Mouse (Mus musculus) lung, adult 2 months (tissue): Measurements from ENCODE around the gene Rnd1. TPM values are rescaled to one million over a fixed set of nuclear protein-coding genes. Genes with fewer than 3 reads are reported as not detected.

Experiments
- DNase-seq: peaks from one replicate; pipeline ENCODE4 v3.0.0; 2022
- H3K4me1 ChIP-seq: fragments of 200-500 bp; 2 replicates; pipeline ENCODE4 v1.6.1; 2011; ENCODE audit warnings: low read length; ENCODE audit not compliant: control insufficient read depth, insufficient read depth
- H3K4me3 ChIP-seq: fragments of 200-500 bp; replicated peaks from 2 replicates; pipeline ENCODE3; 2011; ENCODE audit warnings: low read depth, mild to moderate bottlenecking, control low read depth, low read length; ENCODE audit errors: extremely low read depth
- CTCF ChIP-seq: fragments of 200-500 bp; IDR thresholded peaks from 2 replicates; pipeline ENCODE4 v1.5.1; 2011; ENCODE audit warnings: mild to moderate bottlenecking, low read length, control low read depth; ENCODE audit not compliant: insufficient read depth
- POLR2A ChIP-seq: fragments of 200-500 bp; IDR thresholded peaks from 2 replicates; pipeline ENCODE4 v1.6.1; 2011; ENCODE audit warnings: low read depth, mild to moderate bottlenecking, control low read depth, low read length, borderline replicate concordance; ENCODE audit errors: extremely low read depth
- WGBS: fragments of 180-500 bp; shearing (Covaris S2); methylation state at CpG from one replicate; pipeline ENCODE4 v1.1.7; 2018; 5-methylcytosine and 5-hydroxymethylcytosine counted together
- polyA plus RNA-seq: library from polyadenylated mRNA; depleted of rRNA; stranded (reverse); fragments of >200 nt; gene quantifications from 2 replicates; pipeline ENCODE4 v1.2.3, GENCODE M21; 2012

Gene Rnd1
- polyA plus RNA-seq, 1 experiment, result 23.6 TPM

DNA sequence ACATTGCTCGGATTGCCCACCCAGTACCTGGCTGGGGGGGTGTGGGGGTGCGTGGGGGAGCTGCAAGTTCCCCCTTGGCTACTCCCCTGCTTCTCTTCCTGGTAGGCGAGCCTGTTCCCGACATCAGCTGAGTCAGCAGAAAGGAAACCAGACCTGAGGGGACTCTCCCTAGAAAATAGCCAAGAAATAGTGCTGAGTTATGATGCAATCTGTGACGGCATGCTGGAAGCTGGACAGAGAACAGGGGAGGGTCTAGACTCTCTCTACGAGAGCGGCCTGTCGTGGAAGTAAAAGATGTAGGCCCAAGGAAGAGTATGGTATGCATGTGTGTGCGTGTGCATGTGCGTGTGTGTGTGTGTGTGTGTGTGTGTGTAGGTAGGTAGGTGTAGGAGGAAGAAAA is 5.9 kb upstream of the Rnd1 start:
- TF ChIP-seq POLR2A, result no peak
- DNase-seq, result no peak
- Histone ChIP-seq H3K4me1 (no peaks in the 10 kb centered on the region), H3K4me3 (no peak overlapping the region)
- 54% methylated on average over 10 of the region's 10 CpGs for WGBS

DNA sequence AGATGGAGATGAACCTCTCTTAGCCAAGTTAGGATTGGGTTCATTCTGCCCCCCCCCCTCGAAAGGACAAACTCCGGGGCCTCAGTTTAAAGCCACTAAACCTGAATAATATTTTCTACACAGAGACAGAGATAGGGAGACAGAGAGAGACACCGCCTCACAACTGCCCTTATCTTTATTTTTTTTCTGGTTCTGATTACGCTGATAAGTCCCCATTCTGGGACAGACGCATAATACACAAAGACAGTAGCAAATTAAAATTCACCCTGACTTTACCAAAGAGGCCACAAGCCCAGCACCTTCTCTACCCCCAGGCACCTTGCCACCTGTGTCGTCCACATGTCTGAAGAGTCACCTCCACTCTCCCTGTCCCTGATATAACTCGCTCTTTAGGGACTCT is 4.4 kb upstream of the Rnd1 start:
- DNase-seq, result no peak
- 76% methylated on average over 7 of the region's 7 CpGs for WGBS
- Histone ChIP-seq H3K4me3 (no peak overlapping the region), H3K4me1 (no peaks in the 10 kb centered on the region)
- TF ChIP-seq POLR2A, result no peak
- no peak for TF ChIP-seq CTCF

DNA sequence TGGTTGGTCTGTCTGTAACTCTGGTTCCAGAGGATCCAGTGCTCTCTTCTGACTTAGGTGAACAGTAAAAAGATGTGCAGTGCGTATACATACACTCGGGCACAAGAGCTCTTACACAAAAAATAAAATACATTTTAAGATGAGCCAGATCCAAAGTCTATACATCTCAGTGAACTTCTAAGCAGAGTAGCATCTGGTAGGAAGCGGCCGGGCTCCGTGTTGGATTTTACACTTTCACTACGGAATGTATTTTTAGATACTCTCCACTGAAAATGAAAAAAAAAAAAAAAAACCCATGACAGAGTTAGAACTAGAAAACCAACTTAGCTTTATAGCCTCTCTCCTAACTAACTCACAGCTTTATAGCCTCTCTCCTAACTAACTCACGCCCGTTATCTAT is 3.4 kb upstream of the Rnd1 start:
- WGBS, result 79% methylated on average over 8 of the region's 8 CpGs
- TF ChIP-seq CTCF, result no peak
- TF ChIP-seq POLR2A, result no peak
- DNase-seq, result no peak
- Histone ChIP-seq H3K4me1 (no peaks in the 10 kb centered on the region), H3K4me3 (no peak overlapping the region)

DNA sequence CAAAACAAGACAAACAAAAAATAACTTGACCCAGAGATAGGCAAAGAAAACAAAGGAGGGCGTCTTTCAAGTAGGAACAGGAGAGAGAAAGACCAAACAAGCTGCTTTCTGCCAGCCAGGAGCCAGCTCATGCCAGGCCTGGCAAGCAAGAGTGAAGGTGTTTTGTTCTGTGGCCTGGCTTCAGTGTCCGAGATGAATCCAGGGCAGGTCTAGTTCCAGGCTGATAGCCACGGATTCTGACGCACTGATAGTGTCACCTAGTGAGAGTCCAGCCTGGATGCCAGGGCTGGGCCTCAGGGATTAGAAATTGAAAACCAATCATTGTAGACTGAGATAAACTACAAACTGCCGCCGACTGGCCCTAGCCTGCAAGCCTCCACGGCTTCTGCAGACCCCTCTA is 716 bp upstream of the Rnd1 start:
- Histone ChIP-seq H3K4me3 (no peak overlapping the region), H3K4me1 (no peaks in the 10 kb centered on the region)
- 68% methylated on average over 7 of the region's 7 CpGs for WGBS
- TF ChIP-seq POLR2A, result no peak
- no peak for TF ChIP-seq CTCF
- no peak for DNase-seq

DNA sequence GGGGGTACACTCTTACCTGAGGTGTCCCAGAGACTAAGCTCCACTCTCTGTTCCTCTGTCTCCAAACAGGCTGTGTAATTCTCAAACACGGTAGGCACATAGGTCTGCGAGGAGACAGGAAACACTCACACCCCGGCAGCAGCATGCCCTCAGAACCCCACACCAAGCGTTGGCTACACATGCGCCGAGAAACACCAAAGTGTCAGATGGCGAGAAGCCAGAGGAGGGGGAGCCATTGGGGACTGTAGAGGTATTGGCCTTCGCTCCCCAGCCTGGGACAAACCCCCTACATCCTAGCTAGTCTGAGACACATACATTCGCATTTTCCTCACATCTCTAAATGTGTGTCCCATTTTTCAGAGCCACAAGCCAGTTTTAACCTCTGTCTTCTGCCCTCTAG is 790 bp downstream of the Rnd1 start:
- DNase-seq, result peak; percentile 23

DNA sequence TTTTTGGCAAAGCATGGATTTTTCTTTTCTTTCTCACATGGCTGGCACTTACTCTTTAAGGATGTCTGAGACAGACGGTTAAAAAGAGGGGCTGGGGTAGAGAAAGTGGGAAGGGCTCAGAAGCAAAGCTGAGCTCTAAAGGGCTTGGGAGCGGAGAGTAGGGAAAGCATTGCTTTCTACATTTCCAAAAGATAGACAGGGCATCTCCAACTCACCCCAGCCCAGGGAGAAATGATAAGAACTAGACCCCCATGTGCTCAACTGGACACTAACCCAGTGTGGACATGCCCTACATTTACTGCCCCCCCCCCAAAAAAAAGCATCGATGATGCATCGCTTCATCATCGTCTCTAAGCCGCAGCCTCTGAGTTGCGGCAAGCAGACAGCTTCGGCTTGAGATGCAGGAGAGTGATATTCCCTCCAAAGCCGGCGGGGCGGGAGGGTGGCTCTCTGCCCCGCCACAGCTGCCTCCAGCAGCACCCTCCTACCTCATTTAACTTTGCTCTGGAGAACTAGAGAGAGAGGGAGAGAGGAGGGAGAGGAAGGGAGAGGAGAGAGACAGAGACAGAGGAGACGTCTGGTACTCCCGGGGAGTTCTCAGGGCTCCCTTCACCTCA is 1.5 kb downstream of the Rnd1 start:
- DNase-seq, result no peak
- Histone ChIP-seq H3K4me3 (no peak overlapping the region), H3K4me1 (no peaks in the 10 kb centered on the region)
- WGBS, result 13% methylated on average over 14 of the region's 14 CpGs
- TF ChIP-seq POLR2A (no peak), CTCF (no peak)

More for the DNA sequence above, 790 bp downstream of the Rnd1 start:
- H3K4me1 ChIP-seq, result no peaks in the 10 kb centered on the region
- TF ChIP-seq CTCF (no peak), POLR2A (no peak)
- 3% methylated on average over 9 of the region's 9 CpGs for WGBS
- H3K4me3 ChIP-seq, result no peak overlapping the region

DNA sequence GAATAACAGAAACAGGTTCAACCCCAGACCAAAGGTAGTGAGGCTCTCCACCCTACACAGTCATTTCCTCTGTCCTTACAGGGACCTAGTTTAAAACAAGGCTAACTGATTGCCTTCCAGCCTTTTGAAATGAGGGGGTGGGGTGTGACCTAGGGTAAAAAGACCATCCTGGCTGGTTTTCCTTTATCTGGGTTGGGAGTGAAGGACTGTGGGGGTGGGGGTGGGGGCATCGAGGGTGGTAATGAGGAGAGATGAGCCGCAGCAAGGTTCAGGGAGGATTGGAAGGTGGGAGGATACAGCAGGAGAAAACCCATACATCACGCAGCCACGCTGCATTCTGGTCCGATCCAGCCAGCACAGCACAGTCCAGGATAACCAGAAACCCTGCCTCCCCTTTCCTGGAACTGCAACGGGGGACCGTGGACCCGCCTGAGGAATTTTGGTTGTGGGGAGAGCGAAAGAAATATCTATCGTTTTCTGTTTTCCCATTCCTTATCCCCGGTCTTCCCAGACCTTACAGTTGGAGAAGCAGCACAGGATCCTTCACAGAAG is 2.2 kb downstream of the Rnd1 start:
- DNase-seq, result no peak
- no peaks in the 10 kb centered on the region for H3K4me1 ChIP-seq
- TF ChIP-seq POLR2A (no peak), CTCF (no peak)
- 32% methylated on average over 11 of the region's 11 CpGs for WGBS
- no peak overlapping the region for H3K4me3 ChIP-seq

DNA sequence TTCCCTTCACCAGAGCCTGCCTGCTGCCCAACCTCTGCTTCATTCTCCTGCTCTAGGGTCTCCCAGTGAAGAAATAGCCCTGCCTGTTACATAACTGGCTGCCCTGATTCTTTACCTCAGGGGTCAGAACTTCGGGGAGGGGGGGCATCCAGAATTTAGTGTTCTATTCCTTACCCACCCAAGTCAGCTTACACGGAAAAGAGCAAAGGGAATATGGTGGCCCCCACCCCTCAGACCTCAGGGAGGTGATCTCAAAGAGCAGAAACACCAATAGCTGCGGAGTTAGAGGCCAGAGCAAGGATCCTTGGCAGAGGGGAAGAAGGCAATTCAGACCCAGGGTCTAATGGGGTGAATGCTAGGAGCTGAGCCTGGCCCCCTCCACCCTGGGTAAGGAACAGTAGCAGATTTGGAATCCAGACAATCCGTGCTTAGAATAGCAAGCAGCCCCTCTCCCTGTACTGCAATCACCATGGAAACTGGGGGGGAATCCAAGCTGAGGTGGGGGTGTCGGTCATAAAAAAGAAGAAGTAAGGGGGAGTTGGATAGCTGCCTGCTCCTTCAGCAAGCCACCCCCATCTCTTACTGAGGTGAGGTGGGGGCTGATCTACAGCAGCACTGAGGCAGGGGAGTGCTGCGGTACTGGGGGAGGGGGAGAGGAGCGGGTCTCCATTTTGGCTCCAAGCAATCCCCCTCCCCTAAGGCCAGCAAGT is 2.8 kb downstream of the Rnd1 start:
- WGBS, result 46% methylated on average over 7 of the region's 7 CpGs
- TF ChIP-seq POLR2A (no peak), CTCF (no peak)

DNA sequence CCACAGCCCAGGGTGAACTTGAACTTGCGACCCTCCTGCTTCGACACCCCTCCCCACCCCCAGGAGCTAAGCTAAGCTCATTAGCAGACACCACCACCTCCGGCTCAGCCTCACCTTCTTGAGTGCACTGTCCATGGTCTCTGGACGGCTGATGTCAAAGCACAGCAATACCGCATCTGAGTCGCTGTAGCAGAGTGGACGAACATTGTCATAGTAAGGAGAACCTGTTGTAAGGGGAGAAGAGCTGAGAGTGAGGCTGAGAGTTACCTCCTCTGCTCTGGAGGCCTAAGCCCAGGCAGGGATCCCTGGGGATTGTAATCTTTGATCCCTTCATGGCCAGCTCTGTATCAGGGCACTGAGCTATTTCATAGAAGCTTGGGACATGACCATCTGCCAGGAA is 3.5 kb downstream of the Rnd1 start:
- no peak for DNase-seq
- TF ChIP-seq CTCF (no peak), POLR2A (no peak)
- WGBS, result 88% methylated on average over 7 of the region's 7 CpGs
- Histone ChIP-seq H3K4me1 (no peaks in the 10 kb centered on the region), H3K4me3 (no peak overlapping the region)

More for the DNA sequence above, 2.8 kb downstream of the Rnd1 start:
- no peak overlapping the region for H3K4me3 ChIP-seq
- no peak for DNase-seq
- no peaks in the 10 kb centered on the region for H3K4me1 ChIP-seq

DNA sequence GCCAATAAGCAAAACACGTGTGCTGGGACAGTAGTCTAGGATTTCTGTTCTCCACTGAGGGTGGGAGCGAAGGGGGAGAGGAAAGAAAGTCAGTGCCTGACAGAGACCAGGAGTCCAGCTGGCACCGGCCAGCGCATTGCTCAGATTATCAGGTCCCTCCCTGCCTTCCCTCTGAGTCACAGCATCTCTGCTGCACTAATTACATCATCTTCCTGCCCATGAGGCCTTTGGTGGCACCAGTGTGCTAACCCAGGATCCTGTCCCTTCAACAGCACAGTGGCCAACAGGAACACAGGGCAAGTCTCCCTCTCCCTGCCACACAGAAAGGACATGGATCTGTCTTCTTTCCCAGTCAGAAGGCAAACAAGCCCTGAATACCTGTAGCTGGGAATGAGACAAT is 4.7 kb downstream of the Rnd1 start:
- H3K4me1 ChIP-seq, result no peaks in the 10 kb centered on the region
- TF ChIP-seq POLR2A (no peak), CTCF (no peak)
- DNase-seq, result no peak
- 46% methylated on average over 4 of the region's 4 CpGs for WGBS
- H3K4me3 ChIP-seq, result no peak overlapping the region
